Mouse (Mus musculus): ENCODE results near the gene Ankrd13d. TPM values are rescaled to one million over a fixed set of nuclear protein-coding genes. Genes with fewer than 3 reads are reported as not detected.
"Not testable (repeated sequence)": the region's sequence is repeated elsewhere in the genome, so short reads cannot be mapped to it uniquely, and the experiment has no call there.

Gene Ankrd13d
- total RNA-seq, 2 experiments from 2014 or later = 1.0 to 1.4 TPM

GRCm38 (mm10) chr19:4268566-4269361, 14.2 kb downstream of the Ankrd13d start, which contains the start of gene Ssh3:
Ssh3 (minus strand) TSS chr19:4269180.
- DNase-seq = peak; percentile 61 to 65
- intact Hi-C loops (cut with DNase I) = no loop called here

- intact Hi-C loops (cut with DNase I) = no loop called here
- DNase-seq = no peak
Measured at GRCm38 (mm10) chr19:4265956-4266355, 17.0 kb downstream of the Ankrd13d start.

- DNase-seq = no peak
- intact Hi-C loops (cut with DNase I) = no loop called here
Measured at GRCm38 (mm10) chr19:4264171-4264780, 18.7 kb downstream of the Ankrd13d start.

GRCm38 (mm10) chr19:4263702-4264101, 19.2 kb downstream of the Ankrd13d start:
- no peak for DNase-seq
- intact Hi-C loops (cut with DNase I) = no loop called here

GRCm38 (mm10) chr19:4262756-4263155, 20.2 kb downstream of the Ankrd13d start:
- intact Hi-C loops (cut with DNase I) = no loop called here
- no peak for DNase-seq

GRCm38 (mm10) chr19:4261038-4261698, 21.8 kb downstream of the Ankrd13d start:
- no peak for DNase-seq
- intact Hi-C loops (cut with DNase I) = no loop called here

- intact Hi-C loops (cut with DNase I) = loop anchor here (1.0 to 2.0 kb wide), 2 partner anchors 51 to 159 kb away; no protein-coding TSS in a partner anchor
- no peak for DNase-seq
Measured at GRCm38 (mm10) chr19:4257897-4258252, 25.1 kb downstream of the Ankrd13d start.

GRCm38 (mm10) chr19:4257216-4257896, 25.6 kb downstream of the Ankrd13d start:
- intact Hi-C loops (cut with DNase I) = loop anchor here (2.0 kb wide), 1 partner anchor 159 kb away; no protein-coding TSS in a partner anchor
- peak; percentile 92 to 94 for DNase-seq

- DNase-seq = no peak
- intact Hi-C loops (cut with DNase I) = loop anchor here (2.0 kb wide), 1 partner anchor 161 kb away; no protein-coding TSS in a partner anchor
Measured at GRCm38 (mm10) chr19:4255583-4256162, 27.3 kb downstream of the Ankrd13d start.

- intact Hi-C loops (cut with DNase I) = no loop called here
- no peak for DNase-seq
Measured at GRCm38 (mm10) chr19:4254230-4254629, 28.7 kb downstream of the Ankrd13d start.

- DNase-seq; intact Hi-C loops (cut with DNase I): not testable (repeated sequence)
Measured at GRCm38 (mm10) chr19:4248683-4249082, 34.3 kb downstream of the Ankrd13d start.

GRCm38 (mm10) chr19:4247010-4247409, 35.9 kb downstream of the Ankrd13d start:
- intact Hi-C loops (cut with DNase I) = no loop called here
- DNase-seq = no peak

- intact Hi-C loops (cut with DNase I) = no loop called here
- DNase-seq = no peak
Measured at GRCm38 (mm10) chr19:4244775-4245174, 38.2 kb downstream of the Ankrd13d start.

GRCm38 (mm10) chr19:4242416-4242815, 40.5 kb downstream of the Ankrd13d start:
- no peak for DNase-seq
- intact Hi-C loops (cut with DNase I) = no loop called here

GRCm38 (mm10) chr19:4240247-4240668, 42.7 kb downstream of the Ankrd13d start:
- DNase-seq = no peak
- intact Hi-C loops (cut with DNase I) = no loop called here

GRCm38 (mm10) chr19:4234548-4234947, 48.4 kb downstream of the Ankrd13d start:
- intact Hi-C loops (cut with DNase I) = no loop called here
- no peak for DNase-seq

- no peak for DNase-seq
- intact Hi-C loops (cut with DNase I) = no loop called here
Measured at GRCm38 (mm10) chr19:4232651-4233050, 50.3 kb downstream of the Ankrd13d start.

- intact Hi-C loops (cut with DNase I) = no loop called here
- no peak for DNase-seq
Measured at GRCm38 (mm10) chr19:4232186-4232572, 50.8 kb downstream of the Ankrd13d start.

GRCm38 (mm10) chr19:4231253-4232185, 51.4 kb downstream of the Ankrd13d start, which contains the start of gene Pold4:
Pold4 (plus strand) TSS chr19:4231899.
- intact Hi-C loops (cut with DNase I) = no loop called here
- DNase-seq = peak; percentile 95 to 98
